Mouse (Mus musculus): ENCODE measurements around the gene Msi1. TPM values are rescaled to one million over a fixed set of nuclear protein-coding genes. Genes with fewer than 3 reads are reported as not detected.

Gene Msi1
- polyA plus RNA-seq (2012; ENCODE audit: low replicate concordance): 3.5 and 17.8 TPM in 2 replicates

GRCm38 (mm10) chr5:115429359-115430186 is at the start of gene Msi1:
Gene Msi1 (plus strand): TSS chr5:115429599.

GRCm38 (mm10) chr5:115465642-115466420 is 36.4 kb downstream of the Msi1 start, which contains the start of gene Pla2g1b:
Gene Pla2g1b (plus strand): TSS chr5:115466262.

GRCm38 (mm10) chr5:115483947-115484920 is 54.8 kb downstream of the Msi1 start, which contains the start of gene Sirt4:
Gene Sirt4 (minus strand): TSS chr5:115484725.

Other genes starting within 250 kb of the Msi1 start
- 0.21 and 0.50 TPM in 2 replicates for gene Cabp1, start 235.2 kb upstream of the Msi1 start, polyA plus RNA-seq (2012; ENCODE audit: low replicate concordance)
- 22.5 and 45.5 TPM in 2 replicates for gene Pop5, start 193.8 kb upstream of the Msi1 start, polyA plus RNA-seq (2012; ENCODE audit: low replicate concordance)
- 159 and 396 TPM in 2 replicates for gene Rnf10, start 156.7 kb upstream of the Msi1 start, polyA plus RNA-seq (2012; ENCODE audit: low replicate concordance)
- gene Coq5, start 149.9 kb upstream of the Msi1 start, polyA plus RNA-seq (2012; ENCODE audit: low replicate concordance): 10.7 and 17.7 TPM in 2 replicates
- 58.0 and 209 TPM in 2 replicates for gene Dynll1, start 128.6 kb upstream of the Msi1 start, polyA plus RNA-seq (2012; ENCODE audit: low replicate concordance)
- 58.2 and 96.4 TPM in 2 replicates for gene Srsf9, start 102.4 kb upstream of the Msi1 start, polyA plus RNA-seq (2012; ENCODE audit: low replicate concordance)
- 6.3 and 7.5 TPM in 2 replicates for gene Gatc, start 88.4 kb upstream of the Msi1 start, polyA plus RNA-seq (2012; ENCODE audit: low replicate concordance)
- gene Triap1, start 88.4 kb upstream of the Msi1 start, polyA plus RNA-seq (2012; ENCODE audit: low replicate concordance): 3.8 and 6.0 TPM in 2 replicates
- 1,125 and 1,487 TPM in 2 replicates for gene Cox6a1, start 80.6 kb upstream of the Msi1 start, polyA plus RNA-seq (2012; ENCODE audit: low replicate concordance)
- 1.6 TPM in 1 of 2 replicates, not detected in the other for gene Pla2g1b, start 36.7 kb downstream of the Msi1 start, polyA plus RNA-seq (2012; ENCODE audit: low replicate concordance)
- 6.8 and 11.5 TPM in 2 replicates for gene Sirt4, start 55.1 kb downstream of the Msi1 start, polyA plus RNA-seq (2012; ENCODE audit: low replicate concordance)
- 143 and 238 TPM in 2 replicates for gene Pxn, start 77.1 kb downstream of the Msi1 start, polyA plus RNA-seq (2012; ENCODE audit: low replicate concordance)
- 322 and 907 TPM in 2 replicates for gene Rplp0, start 129.9 kb downstream of the Msi1 start, polyA plus RNA-seq (2012; ENCODE audit: low replicate concordance)
- gene Gcn1l1, start 135.7 kb downstream of the Msi1 start, polyA plus RNA-seq (2012; ENCODE audit: low replicate concordance): 65.8 and 116 TPM in 2 replicates
- gene Rab35, start 202.3 kb downstream of the Msi1 start, polyA plus RNA-seq (2012; ENCODE audit: low replicate concordance): 35.3 and 70.4 TPM in 2 replicates

Data from hematopoietic multipotent progenitor cell, adult 10-12 weeks (in vitro differentiated cells).